In the genomic region with DNA sequence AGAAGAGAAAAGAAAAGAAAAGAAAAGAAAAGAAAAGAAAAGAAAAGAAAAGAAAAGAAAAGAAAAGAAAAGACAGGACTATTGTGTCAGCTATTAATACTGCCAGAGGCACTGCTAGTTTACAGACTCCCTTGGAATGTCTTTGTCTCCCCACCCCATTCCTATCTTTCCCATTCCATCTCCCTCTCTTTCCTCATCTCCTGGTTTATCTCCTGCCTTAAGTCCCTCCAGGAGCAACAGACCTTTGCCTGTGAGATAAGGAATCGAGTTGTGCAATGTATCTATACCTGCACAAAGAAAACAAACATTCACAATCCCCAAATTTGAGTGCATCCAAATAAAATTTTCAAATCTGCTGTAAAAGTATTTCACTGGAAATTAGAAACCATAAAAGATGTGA, we compare ENCODE assay signal across 28 mouse cellular contexts.
"Had no signal": no experiment of that assay in that cellular context is flagged by ENCODE, and none has a peak within 500 bp of the region (broad histone marks: within the 10 kb centered on the region; RNA-seq: fewer than 3 reads in every experiment).

No protein-coding gene starts in this region.

- ATAC-seq: forebrain, embryonic 13.5 days; forebrain, embryonic 14.5 days; forebrain, embryonic 15.5 days; forebrain, embryonic 16.5 days; forebrain, postnatal 0 days had no signal

- H3K27me3 ChIP-seq: embryonic facial prominence, embryonic 12.5 days; embryonic facial prominence, embryonic 13.5 days; embryonic facial prominence, embryonic 15.5 days; forebrain, embryonic 12.5 days; forebrain, embryonic 13.5 days; forebrain, embryonic 15.5 days had no signal

- H3K9me3 ChIP-seq: embryonic facial prominence, embryonic 10.5 days; embryonic facial prominence, embryonic 12.5 days; embryonic facial prominence, embryonic 13.5 days; embryonic facial prominence, embryonic 15.5 days; forebrain, embryonic 10.5 days; forebrain, embryonic 12.5 days; forebrain, embryonic 13.5 days; forebrain, embryonic 15.5 days had no signal

- H3K4me1 ChIP-seq: embryonic facial prominence, embryonic 10.5 days; embryonic facial prominence, embryonic 12.5 days; embryonic facial prominence, embryonic 13.5 days; embryonic facial prominence, embryonic 15.5 days; forebrain, embryonic 10.5 days; forebrain, embryonic 12.5 days; forebrain, embryonic 13.5 days; forebrain, embryonic 15.5 days had no signal

- DNase-seq: cerebellum, adult 8-10 months; cerebellum, adult 9-10 months; cerebellum, adult 9-11 months; cerebellum, postnatal 10 days; cerebellum, postnatal 14 days; cerebellum, postnatal 25 days; cerebellum, postnatal 36 days; embryo, embryonic 11 days; forebrain, postnatal 0 days; gastrocnemius, adult 2 months; gastrocnemius, postnatal 10 days; gastrocnemius, postnatal 14 days; gastrocnemius, postnatal 25 days; gastrocnemius, postnatal 36 days; heart, adult 11 months; heart, adult 18-20 months; heart, adult 2 months had no signal

- H3K4me3 ChIP-seq: embryonic facial prominence, embryonic 10.5 days; embryonic facial prominence, embryonic 12.5 days; embryonic facial prominence, embryonic 13.5 days; embryonic facial prominence, embryonic 15.5 days; erythroblast, embryonic 14.5 days; forebrain, embryonic 10.5 days; forebrain, embryonic 12.5 days; forebrain, embryonic 13.5 days; forebrain, embryonic 15.5 days; gastrocnemius, adult 2 months; heart, adult 2 months had no signal

- H3K36me3 ChIP-seq: embryonic facial prominence, embryonic 10.5 days; embryonic facial prominence, embryonic 12.5 days; embryonic facial prominence, embryonic 13.5 days; embryonic facial prominence, embryonic 15.5 days; forebrain, embryonic 10.5 days; forebrain, embryonic 12.5 days; forebrain, embryonic 15.5 days had no signal

- H3K9ac ChIP-seq: embryonic facial prominence, embryonic 12.5 days; embryonic facial prominence, embryonic 13.5 days; embryonic facial prominence, embryonic 15.5 days; forebrain, embryonic 12.5 days; forebrain, embryonic 13.5 days; forebrain, embryonic 15.5 days; forebrain, postnatal 0 days had no signal

- H3K27ac ChIP-seq: embryonic facial prominence, embryonic 10.5 days; embryonic facial prominence, embryonic 12.5 days; embryonic facial prominence, embryonic 13.5 days; embryonic facial prominence, embryonic 15.5 days; forebrain, embryonic 10.5 days; forebrain, embryonic 12.5 days; forebrain, embryonic 13.5 days; forebrain, embryonic 15.5 days; gastrocnemius, adult 2 months; heart, adult 2 months had no signal

- H3K4me2 ChIP-seq: embryonic facial prominence, embryonic 12.5 days; embryonic facial prominence, embryonic 13.5 days; embryonic facial prominence, embryonic 15.5 days; forebrain, embryonic 12.5 days; forebrain, embryonic 13.5 days; forebrain, embryonic 15.5 days had no signal
